Mouse (Mus musculus) spleen, adult 2 months (tissue): ENCODE measurements around the gene Adgrl3.

Source experiments
- CTCF ChIP-seq: fragments of 200-500 bp; IDR thresholded peaks from 2 replicates; pipeline ENCODE4 v1.5.1; 2011; ENCODE audit warnings: mild to moderate bottlenecking, inconsistent platforms; ENCODE audit not compliant: insufficient read depth, insufficient read length, insufficient replicate concordance; ENCODE audit errors: extremely low read depth
- POLR2A ChIP-seq: fragments of 200-500 bp; IDR thresholded peaks from 2 replicates; pipeline ENCODE4 v1.6.1; 2011; ENCODE audit warnings: low read depth, low read length, inconsistent platforms

DNA sequence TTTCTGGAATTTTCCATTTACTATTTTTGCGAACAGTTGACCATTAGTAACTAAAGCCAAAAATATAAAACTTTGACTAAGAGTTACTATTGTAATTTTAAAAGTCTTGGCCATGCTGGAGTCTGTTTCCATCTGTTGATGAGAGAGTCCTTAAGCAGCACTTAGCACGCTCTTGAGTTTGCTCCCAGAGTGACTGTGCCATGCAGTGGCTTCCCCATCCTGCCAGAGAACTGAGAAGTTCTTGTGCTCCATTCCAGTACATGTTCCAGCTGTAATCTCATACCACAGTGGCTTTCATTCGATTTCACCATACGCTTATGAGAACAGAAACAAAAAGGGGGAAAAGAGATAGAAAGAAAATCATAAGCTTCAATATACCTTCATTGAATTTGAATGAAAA, 502.8 kb downstream of the Adgrl3 start:
- TF ChIP-seq CTCF (no peak), POLR2A (no peak)
